Mouse (Mus musculus): ENCODE results near the gene Zswim4.

The Zswim4 gene

DNA sequence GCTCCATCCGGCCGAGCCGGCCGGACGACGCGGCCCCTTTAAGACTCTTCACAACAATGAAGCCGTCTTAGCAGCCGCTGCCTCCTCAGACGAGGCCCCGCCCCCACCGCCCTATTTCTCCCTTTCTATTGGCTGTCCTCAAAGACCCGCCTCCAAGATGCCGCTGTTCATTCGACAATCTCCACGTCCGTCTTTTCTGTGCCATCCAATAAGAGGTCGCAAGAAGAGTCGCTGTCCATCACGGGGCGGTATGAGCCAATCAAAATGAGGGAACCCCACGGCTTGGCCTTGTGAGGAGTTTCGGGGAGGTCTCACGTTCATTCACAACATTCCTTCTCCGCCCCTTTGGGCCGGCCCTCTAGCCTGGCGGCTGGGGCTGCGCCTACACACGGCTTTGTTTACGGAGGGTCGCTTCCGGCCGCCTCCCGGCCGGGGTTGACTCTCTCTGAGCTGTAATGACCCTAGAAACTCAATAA is at the start of gene Zswim4:
Gene Zswim4, minus strand, starts transcription at position 58 of the 476 bp plus-strand sequence.
- in situ Hi-C loops (cut with MboI, MseI): no loop called here

DNA sequence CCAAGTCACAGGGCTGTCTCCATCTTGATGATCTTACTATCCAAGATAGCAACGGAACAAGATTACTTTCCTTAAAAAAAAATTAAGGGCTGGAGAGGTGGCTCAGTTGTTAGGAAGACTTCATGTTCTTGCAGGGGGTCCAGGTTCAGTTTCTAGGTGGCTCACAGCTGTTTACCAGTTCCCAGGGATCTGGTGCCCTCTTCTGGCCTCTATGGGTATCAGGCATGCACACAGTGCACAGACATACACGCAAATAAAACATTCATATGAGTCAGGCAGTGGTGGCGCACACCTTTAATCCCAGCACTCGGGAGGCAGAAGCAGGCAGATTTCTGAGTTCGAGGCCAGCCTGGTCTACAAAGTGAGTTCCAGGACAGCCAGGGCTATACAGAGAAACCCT is 48.8 kb upstream of the Zswim4 start:
- in situ Hi-C loops (cut with MboI, MseI): loop anchor here (5.0 kb wide), 1 partner anchor 77 kb away; no protein-coding TSS in a partner anchor

- in situ Hi-C loops (cut with MboI, MseI): loop anchor here (5.0 kb wide), 1 partner anchor 78 kb away; no protein-coding TSS in a partner anchor
Measured at GRCm38 (mm10) chr8:84284608-84285063, 47.8 kb upstream of the Zswim4 start.

GRCm38 (mm10) chr8:84280777-84281176 is 43.9 kb upstream of the Zswim4 start:
- in situ Hi-C loops (cut with MboI, MseI): no loop called here

DNA sequence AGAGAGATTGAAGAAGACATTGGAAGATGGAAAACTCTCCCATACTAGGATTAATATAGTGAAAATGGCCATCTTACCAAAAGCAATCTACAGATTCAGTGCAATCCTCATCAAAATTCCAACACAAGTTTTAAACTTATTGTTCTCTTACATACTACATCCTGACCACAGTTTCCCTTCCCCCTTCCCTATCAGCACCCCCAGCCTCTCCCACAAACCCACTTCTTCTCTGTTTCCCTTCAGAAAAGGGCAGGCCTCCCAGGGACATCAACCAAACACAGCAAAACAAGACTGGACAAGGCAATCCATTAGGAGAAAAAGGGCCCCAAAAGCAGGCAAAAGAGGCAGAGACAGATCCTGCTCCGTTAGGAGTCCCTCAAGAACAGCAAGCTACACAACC is 39.6 kb upstream of the Zswim4 start:
- in situ Hi-C loops (cut with MboI, MseI): no loop called here

- in situ Hi-C loops (cut with MboI, MseI): no loop called here
Measured at GRCm38 (mm10) chr8:84273968-84274367, 37.1 kb upstream of the Zswim4 start.

DNA sequence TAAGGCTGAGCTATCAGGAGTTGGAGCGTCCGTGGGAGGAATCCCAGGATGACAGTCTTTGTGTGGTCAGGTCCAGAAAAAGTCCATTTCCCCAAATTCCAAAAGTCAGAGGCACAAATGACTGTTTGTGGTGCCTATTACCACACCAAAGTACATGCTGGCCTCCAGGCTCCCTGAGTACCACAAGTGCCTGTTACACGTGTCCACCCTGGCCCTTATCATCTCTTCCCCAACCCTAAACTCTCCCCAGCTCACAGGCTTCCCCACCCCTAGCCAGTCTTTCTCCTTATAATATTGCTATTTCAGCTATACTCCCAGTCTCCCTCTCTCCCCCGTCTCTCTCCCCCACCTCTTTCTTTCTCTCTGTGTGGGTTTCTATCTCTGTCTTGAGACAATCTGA is 35.4 kb upstream of the Zswim4 start:
- in situ Hi-C loops (cut with MboI, MseI): no loop called here

- in situ Hi-C loops (cut with MboI, MseI): no loop called here
Measured at GRCm38 (mm10) chr8:84269950-84270773, 33.3 kb upstream of the Zswim4 start, which contains the start of gene Ccdc130. Gene Ccdc130, minus strand, starts transcription at chr8:84270380.

DNA sequence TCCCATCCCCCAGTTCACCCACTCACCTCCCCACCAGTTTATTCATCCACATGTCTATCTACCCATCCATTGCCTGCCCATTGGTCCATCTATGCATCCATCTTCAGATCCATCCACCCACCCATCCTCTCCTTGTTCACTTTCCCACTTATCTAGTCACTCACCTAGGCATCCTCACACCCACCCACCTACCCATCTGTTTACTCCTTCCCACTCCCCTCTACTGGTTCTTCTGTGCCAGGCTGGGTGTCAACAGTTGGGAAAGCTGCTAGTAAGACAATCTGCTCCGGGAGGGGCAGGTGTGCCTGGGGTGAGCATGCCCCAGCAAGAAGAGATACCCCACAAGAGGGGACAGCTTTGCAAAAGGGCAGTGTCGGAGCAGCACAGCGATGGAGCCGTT is 24.2 kb upstream of the Zswim4 start:
- in situ Hi-C loops (cut with MboI, MseI): no loop called here

DNA sequence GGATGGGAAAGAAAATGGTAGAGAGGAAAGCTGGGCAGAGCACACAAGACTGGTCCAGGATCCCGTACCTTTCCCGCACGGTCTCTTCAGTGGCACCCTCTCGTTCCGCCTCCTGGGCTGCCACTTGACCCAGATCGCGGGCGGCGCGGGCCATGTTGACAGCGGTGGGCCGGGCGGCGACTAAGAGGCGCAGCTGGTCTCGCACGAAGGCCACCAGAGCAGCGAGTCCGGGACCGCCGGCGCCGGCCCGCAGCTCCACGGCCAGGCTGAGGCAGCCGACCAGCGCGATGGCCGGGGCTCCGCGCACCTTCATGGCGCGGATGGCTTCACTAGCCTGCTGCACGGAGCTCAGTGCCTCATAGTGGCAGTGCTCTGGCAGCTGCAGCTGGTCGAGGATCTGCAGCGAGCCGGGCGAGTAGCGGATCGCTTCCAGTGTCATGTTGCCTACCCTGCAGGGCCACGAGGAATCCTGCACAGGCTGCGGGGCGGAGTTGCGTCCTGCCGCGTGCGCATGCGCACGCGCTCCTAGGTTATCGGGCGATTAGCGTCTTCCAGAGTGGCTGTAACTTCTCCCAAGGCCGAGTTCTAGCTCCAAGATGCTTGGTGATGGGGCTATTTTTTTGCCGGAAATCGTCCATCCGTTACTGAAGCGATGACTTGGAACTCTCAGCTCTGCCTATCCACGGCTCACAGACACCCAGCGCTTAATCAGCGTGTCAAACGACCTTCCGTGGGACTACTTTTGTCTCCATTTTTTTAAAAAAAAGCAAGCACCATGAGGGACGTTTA is 20.2 kb upstream of the Zswim4 start, which contains the start of gene Mri1:
Gene Mri1, minus strand, starts transcription at position 505 of the 789 bp plus-strand sequence.
- in situ Hi-C loops (cut with MboI, MseI): no loop called here

- in situ Hi-C loops (cut with MboI, MseI): no loop called here
Measured at GRCm38 (mm10) chr8:84256458-84256821, 19.6 kb upstream of the Zswim4 start.

GRCm38 (mm10) chr8:84255858-84256257 is 19.0 kb upstream of the Zswim4 start:
- in situ Hi-C loops (cut with MboI, MseI): no loop called here

DNA sequence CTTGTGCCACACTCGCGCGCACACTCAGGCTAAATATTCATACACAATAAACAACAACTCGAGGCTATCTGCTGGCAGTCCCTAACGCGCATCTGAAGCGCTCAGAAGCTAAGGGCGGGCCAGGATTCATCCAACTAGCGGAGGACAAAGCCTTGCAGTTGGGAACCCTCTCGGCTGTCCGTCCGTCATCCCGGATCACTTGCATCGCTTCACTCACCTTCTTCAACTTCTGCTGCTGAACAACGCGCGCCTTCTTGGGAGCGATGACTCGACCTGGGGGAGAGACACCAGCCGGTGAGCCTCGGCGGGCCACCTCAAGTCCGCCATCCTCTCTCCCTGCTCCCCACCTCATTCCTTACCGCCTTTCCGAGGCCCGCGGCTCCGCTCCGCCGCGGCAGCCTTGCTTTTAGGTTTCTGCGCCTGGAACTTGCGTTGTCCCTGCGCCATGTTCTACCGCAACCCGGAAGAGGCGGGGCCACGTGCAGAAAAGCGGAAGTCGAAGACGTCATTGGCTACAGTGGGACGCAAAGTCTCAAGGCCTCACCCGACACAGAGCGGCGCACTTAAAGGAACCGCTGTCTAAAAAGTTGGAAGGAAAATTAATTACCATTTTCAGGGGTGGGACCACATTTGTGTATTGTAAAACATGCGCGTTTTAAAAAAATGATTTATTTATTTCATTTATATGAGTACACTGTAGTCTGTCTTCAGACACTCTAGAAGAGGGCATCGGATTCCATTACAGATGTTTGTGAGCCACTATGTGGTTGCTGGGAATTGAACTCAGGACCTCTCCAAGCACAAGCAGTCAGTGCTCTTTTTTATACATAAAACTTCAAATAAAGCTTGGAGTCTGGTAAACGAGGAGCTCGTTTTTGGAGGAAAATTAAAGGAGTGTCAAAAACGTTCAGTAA is 12.7 kb upstream of the Zswim4 start, which contains the start of gene D8Ertd738e:
Gene D8Ertd738e, minus strand, starts transcription at position 463 of the 914 bp plus-strand sequence.
- in situ Hi-C loops (cut with MboI, MseI): no loop called here

DNA sequence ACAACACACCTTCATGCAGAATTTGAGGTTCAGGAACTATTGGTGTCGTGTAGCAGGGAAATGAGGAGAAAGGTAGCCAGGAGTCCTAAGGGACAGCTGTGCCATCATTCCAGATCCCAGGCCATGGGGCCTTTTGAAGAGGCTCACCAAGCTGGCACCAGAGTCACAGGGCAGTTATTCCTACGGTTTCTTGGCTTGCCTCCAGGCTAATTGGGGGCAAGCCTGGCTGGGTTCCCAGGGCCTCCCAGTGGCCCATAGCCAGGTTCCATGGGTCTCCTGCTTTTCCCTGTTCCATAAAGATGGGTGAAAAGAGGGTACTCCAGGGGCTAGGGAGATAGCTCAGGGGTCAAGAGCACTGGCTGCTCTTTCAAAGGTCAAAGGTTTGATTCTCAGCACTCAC is 5.0 kb upstream of the Zswim4 start:
- in situ Hi-C loops (cut with MboI, MseI): no loop called here

DNA sequence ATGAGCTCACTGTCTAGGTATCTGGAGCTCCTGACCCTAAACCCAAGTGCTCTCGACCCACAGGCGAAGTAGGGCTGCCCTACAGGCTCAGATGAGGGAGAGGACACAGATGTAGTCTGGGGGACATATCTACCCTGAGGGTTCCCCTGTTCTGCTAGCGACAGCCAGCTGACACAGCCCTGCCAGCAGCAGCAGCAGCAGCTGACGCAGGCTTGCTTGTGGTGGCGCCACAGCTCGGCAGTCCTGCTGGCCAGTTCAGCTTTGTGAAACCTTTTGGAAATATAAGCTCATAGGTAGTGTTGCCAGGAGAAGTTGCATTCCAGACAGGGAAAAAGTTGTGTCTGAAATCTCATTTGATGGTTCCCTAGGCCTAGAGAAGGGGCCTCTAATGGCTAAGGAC is 4.3 kb upstream of the Zswim4 start:
- in situ Hi-C loops (cut with MboI, MseI): no loop called here

- in situ Hi-C loops (cut with MboI, MseI): no loop called here
Measured at GRCm38 (mm10) chr8:84237542-84238229, 831 bp upstream of the Zswim4 start.

DNA sequence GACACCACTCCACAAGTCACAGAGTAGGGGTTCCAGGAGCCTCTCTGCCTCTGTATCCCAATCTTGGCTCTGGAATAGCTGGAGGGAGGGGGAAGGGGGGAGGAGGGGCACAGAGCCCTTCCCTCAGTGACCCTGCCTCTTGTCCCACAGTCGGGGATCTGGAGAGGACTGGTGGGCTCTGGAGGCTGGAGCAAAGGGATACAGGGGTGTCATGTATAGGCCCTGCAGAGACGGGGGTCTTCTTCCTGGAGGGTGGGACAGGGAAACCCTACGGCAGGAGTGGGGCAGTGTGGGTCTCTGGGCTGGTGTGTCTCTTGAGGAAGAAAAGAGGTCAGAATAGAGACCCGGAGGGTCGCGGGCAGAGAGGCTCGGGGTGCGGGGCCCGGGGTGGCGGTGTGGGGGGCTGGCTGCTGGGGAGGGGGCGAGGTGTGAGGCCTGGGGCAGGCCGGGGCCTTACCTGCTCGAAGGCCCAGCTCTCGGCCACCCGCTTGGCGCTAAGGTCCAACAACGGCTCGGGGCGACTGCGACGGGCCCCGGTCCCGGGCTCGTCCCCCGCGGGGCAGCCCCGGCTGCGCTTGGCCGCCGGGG is 351 bp downstream of the Zswim4 start:
- in situ Hi-C loops (cut with MboI, MseI): no loop called here

GRCm38 (mm10) chr8:84235746-84236409 is 977 bp downstream of the Zswim4 start:
- in situ Hi-C loops (cut with MboI, MseI): no loop called here

GRCm38 (mm10) chr8:84233055-84233454 is 3.8 kb downstream of the Zswim4 start:
- in situ Hi-C loops (cut with MboI, MseI): no loop called here

DNA sequence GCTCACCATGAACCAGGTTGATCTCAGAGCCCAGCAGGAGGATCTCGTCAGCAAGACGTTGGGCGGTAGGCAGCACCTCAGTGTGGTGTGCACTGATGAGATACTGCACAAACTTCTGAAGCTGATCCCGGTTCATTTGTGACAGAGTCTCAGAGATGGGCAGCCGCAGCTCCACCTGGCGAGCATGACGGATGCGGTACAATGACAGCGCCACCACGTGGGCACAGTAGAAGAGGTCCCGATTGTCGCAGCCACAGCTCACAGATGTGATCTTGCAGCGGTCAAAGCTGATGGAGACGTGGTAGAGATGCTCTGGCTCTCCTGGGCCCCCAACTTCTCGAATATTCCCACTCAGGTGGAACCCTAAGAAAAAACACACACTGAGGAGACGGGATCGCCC is 6.1 kb downstream of the Zswim4 start:
- in situ Hi-C loops (cut with MboI, MseI): no loop called here

Measured in regulatory T cell (primary cell).